Mouse (Mus musculus): ENCODE measurements at regions not wholly inside any gene's neighbourhood (a gene's known extent, or its start where the extent isn't known, plus 50 kb on each side); places are given as distances from the start of the nearest gene placed in this dataset.

GRCm38 (mm10) chr8:33138874-33139273 is 289.6 kb upstream of the 5930422O12Rik start:
- DNase-seq (ENCODE audit: low spot score in 2 of 2): no peak
- H3K27ac ChIP-seq: no peak overlapping the region
- TF ChIP-seq CTCF (conservative IDR thresholded peaks at IDR 0.05): no peak
- no peak overlapping the region for H3K4me3 ChIP-seq

GRCm38 (mm10) chr8:33139850-33140249 is 288.7 kb upstream of the 5930422O12Rik start:
- Histone ChIP-seq H3K4me3 (no peak overlapping the region), H3K27ac (no peak overlapping the region)
- no peak for DNase-seq (ENCODE audit: low spot score in 2 of 2)
- TF ChIP-seq CTCF (conservative IDR thresholded peaks at IDR 0.05): no peak

- no peak for DNase-seq (ENCODE audit: low spot score in 2 of 2)
- Histone ChIP-seq H3K27ac (no peak overlapping the region), H3K4me3 (no peak overlapping the region)
- TF ChIP-seq CTCF (conservative IDR thresholded peaks at IDR 0.05): peak; percentile 50
Observed at GRCm38 (mm10) chr8:33177642-33178041, 250.9 kb upstream of the 5930422O12Rik start.

- DNase-seq (ENCODE audit: low spot score in 2 of 2): no peak
- no peak for TF ChIP-seq CTCF (conservative IDR thresholded peaks at IDR 0.05)
- Histone ChIP-seq H3K27ac (no peak overlapping the region), H3K4me3 (no peak overlapping the region)
Observed at GRCm38 (mm10) chr8:33183029-33183428, 245.5 kb upstream of the 5930422O12Rik start.
